Mouse (Mus musculus): ENCODE measurements around the gene Tprn. TPM values are rescaled to one million over a fixed set of nuclear protein-coding genes. Genes with fewer than 3 reads are reported as not detected.

Tprn gene
- total and polyA plus RNA-seq, 3 experiments = 10.0 to 14.6 (median 13.1) TPM

- DNase-seq = no peak
Measured at GRCm38 (mm10) chr2:25265897-25266656, 3.7 kb downstream of the Tprn start.

GRCm38 (mm10) chr2:25266720-25267119 is 4.3 kb downstream of the Tprn start:
- peak; percentile 24 for DNase-seq

GRCm38 (mm10) chr2:25267241-25267640 is 4.8 kb downstream of the Tprn start:
- DNase-seq = no peak

GRCm38 (mm10) chr2:25267746-25268309 is 5.4 kb downstream of the Tprn start:
- no peak for DNase-seq

GRCm38 (mm10) chr2:25271827-25272511 is 9.6 kb downstream of the Tprn start, which contains the start of the genes Ssna1 and Anapc2:
TSS of gene Ssna1 (minus strand) at chr2:25272438.
TSS of gene Anapc2 (plus strand) at chr2:25272478.
- peak; percentile 98 for DNase-seq

GRCm38 (mm10) chr2:25272515-25272914 is 10.1 kb downstream of the Tprn start:
- no peak for DNase-seq

- DNase-seq = no peak
Measured at GRCm38 (mm10) chr2:25273010-25273409, 10.6 kb downstream of the Tprn start.

GRCm38 (mm10) chr2:25278928-25279882 is 16.8 kb downstream of the Tprn start:
- DNase-seq = peak; percentile 75

- no peak for DNase-seq
Measured at GRCm38 (mm10) chr2:25285551-25285950, 23.1 kb downstream of the Tprn start.

GRCm38 (mm10) chr2:25286314-25286713 is 23.9 kb downstream of the Tprn start:
- no peak for DNase-seq

- DNase-seq = no peak
Measured at GRCm38 (mm10) chr2:25286837-25287636, 24.6 kb downstream of the Tprn start.

- DNase-seq = no peak
Measured at GRCm38 (mm10) chr2:25287927-25288649, 25.7 kb downstream of the Tprn start, which contains the start of gene Tmem210. TSS of gene Tmem210 (plus strand) at chr2:25288145.

GRCm38 (mm10) chr2:25288734-25289345 is 26.4 kb downstream of the Tprn start:
- DNase-seq = no peak

GRCm38 (mm10) chr2:25289651-25290050 is 27.2 kb downstream of the Tprn start, which contains the start of gene Lrrc26:
TSS of gene Lrrc26 (plus strand) at chr2:25289915.
- no peak for DNase-seq

GRCm38 (mm10) chr2:25290101-25290815 is 27.8 kb downstream of the Tprn start:
- peak; percentile 61 for DNase-seq

GRCm38 (mm10) chr2:25290816-25291130 is 28.4 kb downstream of the Tprn start:
- DNase-seq = no peak

GRCm38 (mm10) chr2:25291184-25292053 is 29.0 kb downstream of the Tprn start:
- DNase-seq = no peak

- no peak for DNase-seq
Measured at GRCm38 (mm10) chr2:25292054-25292544, 29.7 kb downstream of the Tprn start.
